Mouse (Mus musculus) midbrain, embryonic 16.5 days (tissue): ENCODE measurements around the gene Cd82. TPM values are rescaled to one million over a fixed set of nuclear protein-coding genes. Genes with fewer than 3 reads are reported as not detected.

ENCODE experiments used
- ATAC-seq: fragments of 200-750 bp; cut with Nextera tagmentation; 2 replicates; pipeline ENCODE4 v1.8.0; 2017; ENCODE audit warnings: moderate TSS enrichment
- H3K27ac ChIP-seq: fragments of 300-500 bp; sonication (generic); 2 replicates; pipeline ENCODE4 v1.5.1; 2014; ENCODE audit warnings: mild to moderate bottlenecking, low read length, mixed read lengths
- H3K27me3 ChIP-seq: fragments of 300-500 bp; sonication (generic); 2 replicates; pipeline ENCODE4 v1.6.1; 2014; ENCODE audit warnings: low read depth, low read length, mixed read lengths; ENCODE audit not compliant: control insufficient read depth, insufficient read depth
- H3K36me3 ChIP-seq: fragments of 300-500 bp; sonication (generic); 2 replicates; pipeline ENCODE4 v1.6.1; 2014; ENCODE audit warnings: mild to moderate bottlenecking, low read length, moderate library complexity, mixed read lengths; ENCODE audit not compliant: control insufficient read depth, insufficient read depth
- H3K4me1 ChIP-seq: fragments of 300-500 bp; sonication (generic); 2 replicates; pipeline ENCODE4 v1.6.1; 2014; ENCODE audit warnings: mild to moderate bottlenecking, low read length, mixed read lengths; ENCODE audit not compliant: control insufficient read depth, insufficient read depth
- H3K4me2 ChIP-seq: fragments of 300-500 bp; sonication (generic); 2 replicates; pipeline ENCODE4 v1.6.1; 2014; ENCODE audit warnings: mild to moderate bottlenecking, low read length, mixed read lengths
- H3K4me3 ChIP-seq: fragments of 300-500 bp; sonication (generic); 2 replicates; pipeline ENCODE4 v1.5.1; 2014; ENCODE audit warnings: low read depth, mild to moderate bottlenecking, low read length, moderate library complexity, mixed read lengths
- H3K9ac ChIP-seq: fragments of 300-500 bp; sonication (generic); 2 replicates; pipeline ENCODE4 v1.6.1; 2014; ENCODE audit warnings: low read depth, low read length, mixed read lengths
- H3K9me3 ChIP-seq: fragments of 300-500 bp; sonication (generic); replicated peaks from 2 replicates; pipeline ENCODE4 v1.6.1; 2014; ENCODE audit warnings: mild to moderate bottlenecking, low read length, mixed read lengths; ENCODE audit not compliant: control insufficient read depth, poor library complexity, severe bottlenecking
- WGBS: fragments of 180-500 bp; shearing (Covaris S2); extraction: QIAGEN DNeasy Blood & Tissue Kit; methylation state at CpG from one replicate; pipeline ENCODE4 v1.1.7; 2014; 5-methylcytosine and 5-hydroxymethylcytosine counted together
- polyA plus RNA-seq: library from polyadenylated mRNA; unstranded; fragments of >200 nt; fragmentation: Nextera tagmentation; extraction: Ambion mirVana; gene quantifications from 2 replicates; pipeline ENCODE4 v1.2.1, GENCODE M21; 2015

The Cd82 gene
- polyA plus RNA-seq, 1 experiment from 2014 or later = 19.5 TPM

- WGBS = 26% methylated on average over 11 of the region's 11 CpGs
- H3K27ac ChIP-seq = peak overlapping the region; percentile 47; the same call in 1 of the 2 replicates
- H3K4me2 ChIP-seq = no peak overlapping the region; the same call in 1 of the 2 replicates
- no peaks in the 10 kb centered on the region for H3K9me3 ChIP-seq
- H3K9ac ChIP-seq = no peak overlapping the region; the same call in 1 of the 2 replicates
- no peaks in the 10 kb centered on the region for H3K36me3 ChIP-seq
- peaks cover 19% of the 10 kb centered on the region for H3K4me1 ChIP-seq
- ATAC-seq = peak; percentile 64
- H3K27me3 ChIP-seq = no peaks in the 10 kb centered on the region
- H3K4me3 ChIP-seq = no peak overlapping the region
Observed at GRCm38 (mm10) chr2:93390170-93390926, 72.6 kb downstream of the Cd82 start.

- Histone ChIP-seq H3K4me2 (no peak overlapping the region), H3K27ac (no peak overlapping the region), H3K36me3 (no peaks in the 10 kb centered on the region), H3K9ac (no peak overlapping the region), H3K4me3 (no peak overlapping the region), H3K27me3 (no peaks in the 10 kb centered on the region), H3K9me3 (no peaks in the 10 kb centered on the region), H3K4me1 (peaks cover 19% of the 10 kb centered on the region)
- 71% methylated on average over 4 of the region's 4 CpGs for WGBS
- ATAC-seq = no peak
Observed at GRCm38 (mm10) chr2:93386958-93387357, 76.0 kb downstream of the Cd82 start.

- H3K9me3 ChIP-seq = no peaks in the 10 kb centered on the region
- no peaks in the 10 kb centered on the region for H3K36me3 ChIP-seq
- WGBS = 72% methylated on average over 5 of the region's 5 CpGs
- no peaks in the 10 kb centered on the region for H3K4me1 ChIP-seq
- no peak for ATAC-seq
- H3K27me3 ChIP-seq = no peaks in the 10 kb centered on the region
- no peak overlapping the region for H3K4me2 ChIP-seq
- H3K9ac ChIP-seq = no peak overlapping the region
- no peak overlapping the region for H3K27ac ChIP-seq
- no peak overlapping the region for H3K4me3 ChIP-seq
Observed at GRCm38 (mm10) chr2:93383831-93384230, 79.1 kb downstream of the Cd82 start.

GRCm38 (mm10) chr2:93380680-93381089 is 82.3 kb downstream of the Cd82 start:
- ATAC-seq = no peak
- H3K4me1 ChIP-seq = peaks cover 2% of the 10 kb centered on the region; the same call in 1 of the 2 replicates
- H3K36me3 ChIP-seq = no peaks in the 10 kb centered on the region
- H3K27ac ChIP-seq = no peak overlapping the region
- H3K4me3 ChIP-seq = no peak overlapping the region
- no peaks in the 10 kb centered on the region for H3K9me3 ChIP-seq
- WGBS = 36% methylated on average over 1 of the region's 2 CpGs
- H3K27me3 ChIP-seq = no peaks in the 10 kb centered on the region
- H3K4me2 ChIP-seq = no peak overlapping the region
- no peak overlapping the region for H3K9ac ChIP-seq

GRCm38 (mm10) chr2:93377797-93378196 is 85.1 kb downstream of the Cd82 start:
- Histone ChIP-seq H3K9ac (no peak overlapping the region), H3K4me1 (peaks cover 2% of the 10 kb centered on the region; the same call in 1 of the 2 replicates), H3K4me3 (no peak overlapping the region), H3K9me3 (no peaks in the 10 kb centered on the region), H3K27me3 (no peaks in the 10 kb centered on the region), H3K36me3 (no peaks in the 10 kb centered on the region), H3K27ac (peak overlapping the region; percentile 39), H3K4me2 (no peak overlapping the region)
- ATAC-seq = peak; percentile 40; the same call in 1 of the 2 replicates
- WGBS = 53% methylated on average over 15 of the region's 15 CpGs

GRCm38 (mm10) chr2:93377157-93377556 is 85.8 kb downstream of the Cd82 start:
- Histone ChIP-seq H3K9me3 (no peaks in the 10 kb centered on the region), H3K4me2 (no peak overlapping the region), H3K4me1 (peaks cover 2% of the 10 kb centered on the region; the same call in 1 of the 2 replicates), H3K36me3 (no peaks in the 10 kb centered on the region), H3K27me3 (no peaks in the 10 kb centered on the region), H3K9ac (no peak overlapping the region), H3K27ac (peak overlapping the region; percentile 39), H3K4me3 (no peak overlapping the region)
- ATAC-seq = no peak
- WGBS = 98% methylated on average over 3 of the region's 3 CpGs

- no peak for ATAC-seq
- Histone ChIP-seq H3K4me1 (peaks cover 1% of the 10 kb centered on the region; the same call in 1 of the 2 replicates), H3K27ac (no peak overlapping the region), H3K9me3 (no peaks in the 10 kb centered on the region), H3K36me3 (no peaks in the 10 kb centered on the region), H3K4me3 (no peak overlapping the region), H3K4me2 (no peak overlapping the region), H3K9ac (no peak overlapping the region), H3K27me3 (no peaks in the 10 kb centered on the region)
- 94% methylated on average over 10 of the region's 10 CpGs for WGBS
Observed at GRCm38 (mm10) chr2:93372872-93373271, 90.1 kb downstream of the Cd82 start.

GRCm38 (mm10) chr2:93372097-93372571 is 90.8 kb downstream of the Cd82 start:
- no peak overlapping the region for H3K9ac ChIP-seq
- ATAC-seq = no peak
- H3K27me3 ChIP-seq = no peaks in the 10 kb centered on the region
- peaks cover 3% of the 10 kb centered on the region; the same call in 1 of the 2 replicates for H3K4me1 ChIP-seq
- 8% methylated on average over 4 of the region's 6 CpGs for WGBS
- H3K4me2 ChIP-seq = no peak overlapping the region
- no peak overlapping the region for H3K27ac ChIP-seq
- no peaks in the 10 kb centered on the region for H3K36me3 ChIP-seq
- no peaks in the 10 kb centered on the region for H3K9me3 ChIP-seq
- no peak overlapping the region for H3K4me3 ChIP-seq
